Mouse (Mus musculus) splenic B cell, adult 2 months (primary cell): Measurements from ENCODE around the gene Garnl3.

ENCODE experiments used
- DNase-seq: peaks from one replicate; pipeline ENCODE4 v3.0.0-alpha.2; 2011; ENCODE audit warnings: low read depth, low spot score
- H3K27me3 ChIP-seq: 2 replicates; pipeline ENCODE4 v1.6.1; 2012; ENCODE audit warnings: mild to moderate bottlenecking, low read length, moderate library complexity, mixed read lengths; ENCODE audit not compliant: control insufficient read depth, poor library complexity, insufficient read depth, severe bottlenecking
- H3K36me3 ChIP-seq: 2 replicates; pipeline ENCODE4 v1.6.1; 2012; ENCODE audit warnings: mild to moderate bottlenecking, low read length, moderate library complexity, mixed read lengths; ENCODE audit not compliant: control insufficient read depth, poor library complexity, insufficient read depth, severe bottlenecking

Garnl3 gene

GRCm38 (mm10) chr2:33131500-33132092, at the start of gene Garnl3:
Gene Garnl3, minus strand, starts transcription at chr2:33131654.
- H3K27me3 ChIP-seq = no peaks in the 10 kb centered on the region
- H3K36me3 ChIP-seq = no peaks in the 10 kb centered on the region
- peak; percentile 71 for DNase-seq

DNA sequence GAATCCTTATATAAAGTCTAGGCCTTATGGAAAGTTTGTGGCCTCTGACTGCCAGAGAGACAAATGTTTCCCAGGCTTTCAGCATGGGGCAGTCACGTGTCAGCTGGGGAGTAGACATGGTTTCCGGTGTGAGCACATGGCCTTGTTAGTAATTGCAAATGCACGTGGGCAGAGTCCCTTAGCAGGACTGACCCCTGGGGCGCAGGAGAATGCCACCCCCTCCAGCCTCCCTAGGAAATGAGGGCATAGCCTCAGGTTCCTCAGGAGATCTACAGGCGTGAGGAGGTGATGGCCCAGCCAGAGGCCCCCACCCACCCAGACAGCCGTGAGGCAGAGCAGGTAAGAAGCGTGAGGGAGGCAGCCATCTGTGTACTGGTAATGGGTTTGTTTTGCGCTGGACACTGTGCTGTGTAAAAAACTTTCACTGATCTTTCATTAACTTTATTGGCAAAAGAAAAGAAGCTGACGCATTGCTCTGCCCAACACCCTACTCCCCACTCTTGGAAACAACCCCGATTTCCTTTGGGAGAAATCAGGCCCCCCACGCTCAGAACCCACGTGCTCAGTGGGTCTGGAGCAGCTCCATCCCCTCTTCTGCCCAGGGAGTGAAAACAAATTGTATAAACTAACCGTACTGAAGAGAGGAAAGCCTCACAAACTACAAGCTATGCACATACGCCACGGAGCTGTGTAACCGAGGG, 48.6 kb upstream of the Garnl3 start:
- Histone ChIP-seq H3K36me3 (no peaks in the 10 kb centered on the region), H3K27me3 (no peaks in the 10 kb centered on the region)
- no peak for DNase-seq

- Histone ChIP-seq H3K36me3 (no peaks in the 10 kb centered on the region), H3K27me3 (no peaks in the 10 kb centered on the region)
- no peak for DNase-seq
Observed at GRCm38 (mm10) chr2:33179171-33179929, 47.9 kb upstream of the Garnl3 start.

GRCm38 (mm10) chr2:33178243-33178932, 46.9 kb upstream of the Garnl3 start:
- no peak for DNase-seq
- H3K27me3 ChIP-seq = no peaks in the 10 kb centered on the region
- no peaks in the 10 kb centered on the region for H3K36me3 ChIP-seq

DNA sequence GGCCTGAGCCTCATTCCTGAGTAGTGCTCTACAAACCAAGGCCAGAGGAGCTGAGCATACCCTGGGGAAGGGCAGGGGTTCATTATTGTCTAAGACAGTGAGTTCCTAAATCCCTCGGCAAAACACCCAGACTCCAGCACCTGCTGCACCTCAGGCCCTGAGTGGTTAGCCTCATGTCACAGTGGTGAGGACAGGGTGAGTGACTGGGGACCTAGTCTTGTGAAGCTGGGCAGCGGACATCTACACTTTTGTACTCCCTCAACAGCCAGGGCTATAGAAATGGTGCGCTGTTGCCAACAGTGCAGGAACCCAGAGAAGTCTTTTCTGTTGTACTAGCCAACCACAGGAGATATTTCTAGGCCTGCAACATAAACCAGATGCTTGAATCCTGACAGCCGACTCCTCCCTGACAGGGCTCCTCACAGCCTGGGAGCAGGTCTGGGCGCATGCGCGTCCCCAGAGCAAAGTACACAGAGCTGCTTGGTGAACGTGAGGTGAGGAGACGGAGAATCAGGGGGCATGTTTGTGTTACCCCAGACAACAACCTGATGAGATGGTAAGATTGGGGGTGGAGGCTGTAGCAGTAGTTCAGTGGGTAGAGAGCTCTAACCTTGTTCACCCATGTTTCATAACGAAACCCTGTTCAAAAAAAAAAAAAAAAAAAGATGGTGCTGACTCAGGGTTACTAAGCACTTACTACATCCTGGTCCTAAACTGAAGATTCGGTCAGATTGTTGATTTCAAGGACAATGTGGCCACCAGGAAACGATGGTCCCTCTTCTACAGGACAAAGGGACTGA, 46.2 kb upstream of the Garnl3 start:
- Histone ChIP-seq H3K36me3 (no peaks in the 10 kb centered on the region), H3K27me3 (no peaks in the 10 kb centered on the region)
- DNase-seq = no peak

DNA sequence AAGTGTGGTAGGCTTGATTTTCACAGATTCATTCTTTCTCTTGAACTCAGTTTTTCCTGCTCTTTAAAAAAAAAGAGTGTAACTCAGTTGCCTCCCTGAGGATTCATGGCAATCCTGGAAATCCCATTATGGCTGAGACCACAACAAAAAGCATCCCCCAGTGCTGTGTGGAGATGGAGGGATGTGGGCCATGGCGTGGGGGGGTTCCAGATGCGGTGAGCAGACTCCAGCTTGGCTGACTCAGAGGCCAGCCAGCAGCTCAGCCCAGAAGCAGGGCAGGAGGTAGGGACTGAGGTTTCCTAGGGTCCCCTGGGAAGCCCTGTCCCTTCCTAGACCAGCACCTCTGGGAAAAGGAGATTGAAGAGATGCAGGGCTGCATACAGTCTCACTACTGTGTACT, 45.5 kb upstream of the Garnl3 start:
- Histone ChIP-seq H3K27me3 (no peaks in the 10 kb centered on the region), H3K36me3 (no peaks in the 10 kb centered on the region; the same call in 1 of the 2 replicates)
- DNase-seq = no peak

GRCm38 (mm10) chr2:33176516-33176915, 45.1 kb upstream of the Garnl3 start:
- Histone ChIP-seq H3K36me3 (no peaks in the 10 kb centered on the region; the same call in 1 of the 2 replicates), H3K27me3 (no peaks in the 10 kb centered on the region)
- peak; percentile 15 for DNase-seq

GRCm38 (mm10) chr2:33173686-33174085, 42.2 kb upstream of the Garnl3 start:
- H3K27me3 ChIP-seq = no peaks in the 10 kb centered on the region
- H3K36me3 ChIP-seq = no peaks in the 10 kb centered on the region; the same call in 1 of the 2 replicates
- no peak for DNase-seq

DNA sequence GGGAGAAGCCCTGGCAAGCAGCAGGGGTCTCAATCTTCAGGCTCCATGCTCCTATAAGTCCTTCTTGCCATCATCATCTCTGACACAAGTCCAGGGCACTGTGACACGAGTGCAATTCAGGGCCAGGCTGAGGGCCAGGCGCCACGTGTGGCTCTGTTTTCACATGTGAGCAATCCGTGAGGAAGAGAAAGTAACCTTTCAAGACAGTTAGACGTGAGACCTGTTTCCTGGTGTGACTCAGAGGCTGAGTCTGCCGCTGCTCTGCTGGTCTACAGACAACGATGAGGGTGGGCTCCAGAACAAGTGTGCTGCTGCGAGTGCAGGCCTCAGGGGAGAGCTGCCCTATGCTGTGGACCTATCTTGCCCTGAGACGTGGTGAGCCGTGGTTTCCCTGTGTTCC, 41.7 kb upstream of the Garnl3 start:
- Histone ChIP-seq H3K36me3 (no peaks in the 10 kb centered on the region; the same call in 1 of the 2 replicates), H3K27me3 (no peaks in the 10 kb centered on the region)
- DNase-seq = no peak

DNA sequence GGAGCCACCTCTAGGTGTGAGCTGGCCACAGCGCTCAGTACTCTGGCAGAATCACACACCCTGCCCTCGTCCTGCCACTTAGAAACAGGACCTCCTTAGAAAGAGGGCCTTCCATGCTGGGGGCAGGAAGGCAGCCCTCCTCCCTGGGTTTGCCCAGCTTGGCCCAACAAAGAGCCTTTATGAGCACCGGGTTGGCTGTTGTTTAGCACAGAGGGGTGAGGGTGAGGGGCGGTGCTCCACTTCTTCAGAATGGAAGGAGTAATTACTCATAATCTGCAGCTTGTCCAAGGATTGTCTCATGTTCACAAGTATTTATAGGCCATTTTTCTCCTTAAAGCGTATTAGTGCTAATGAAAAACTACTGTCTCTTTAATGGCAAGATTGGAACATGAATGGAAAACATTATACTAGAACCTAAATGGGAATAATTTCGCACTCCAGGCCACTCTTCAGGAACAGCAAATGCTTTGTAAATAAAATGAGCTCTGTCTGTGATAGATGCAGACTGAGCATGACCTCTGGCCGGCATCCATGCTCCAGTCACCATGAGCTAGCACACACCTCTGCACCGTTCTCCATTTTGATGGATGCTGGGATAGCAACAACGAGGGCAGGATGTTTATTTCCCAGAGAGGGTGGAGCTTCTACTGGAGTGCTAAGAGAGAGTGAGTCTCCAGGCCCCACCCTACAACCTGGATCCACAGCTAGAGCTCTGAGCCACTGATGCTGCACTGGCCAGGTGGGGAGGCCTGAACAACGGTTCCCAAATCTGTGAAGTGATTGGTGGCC, 39.5 kb upstream of the Garnl3 start:
- DNase-seq = no peak
- H3K27me3 ChIP-seq = no peaks in the 10 kb centered on the region

DNA sequence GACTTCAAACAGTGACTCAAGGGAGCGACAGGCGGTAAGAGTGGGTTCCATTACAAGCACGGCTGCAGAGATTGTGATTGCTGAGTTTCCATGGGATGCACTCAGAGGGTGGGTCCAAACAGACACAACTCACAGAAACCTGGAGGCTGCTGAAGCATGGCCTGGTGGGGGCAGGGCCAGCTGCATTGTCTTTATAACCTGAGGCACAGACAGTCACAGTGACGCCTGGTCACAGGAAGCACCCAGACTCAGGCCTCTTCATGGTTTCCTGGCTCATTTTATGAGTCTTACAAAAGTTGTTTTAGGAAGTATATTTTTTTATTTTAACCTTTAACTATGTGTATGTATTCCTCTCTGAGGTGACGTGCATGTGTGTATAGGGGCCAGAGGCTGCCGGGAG, 38.0 kb upstream of the Garnl3 start:
- Histone ChIP-seq H3K27me3 (no peaks in the 10 kb centered on the region), H3K36me3 (no peaks in the 10 kb centered on the region; the same call in 1 of the 2 replicates)
- DNase-seq = no peak

More for the DNA sequence above, 39.5 kb upstream of the Garnl3 start:
- H3K36me3 ChIP-seq = no peaks in the 10 kb centered on the region; the same call in 1 of the 2 replicates

- H3K27me3 ChIP-seq = no peaks in the 10 kb centered on the region
- no peak for DNase-seq
- no peaks in the 10 kb centered on the region; the same call in 1 of the 2 replicates for H3K36me3 ChIP-seq
Observed at GRCm38 (mm10) chr2:33167060-33167459, 35.6 kb upstream of the Garnl3 start.

DNA sequence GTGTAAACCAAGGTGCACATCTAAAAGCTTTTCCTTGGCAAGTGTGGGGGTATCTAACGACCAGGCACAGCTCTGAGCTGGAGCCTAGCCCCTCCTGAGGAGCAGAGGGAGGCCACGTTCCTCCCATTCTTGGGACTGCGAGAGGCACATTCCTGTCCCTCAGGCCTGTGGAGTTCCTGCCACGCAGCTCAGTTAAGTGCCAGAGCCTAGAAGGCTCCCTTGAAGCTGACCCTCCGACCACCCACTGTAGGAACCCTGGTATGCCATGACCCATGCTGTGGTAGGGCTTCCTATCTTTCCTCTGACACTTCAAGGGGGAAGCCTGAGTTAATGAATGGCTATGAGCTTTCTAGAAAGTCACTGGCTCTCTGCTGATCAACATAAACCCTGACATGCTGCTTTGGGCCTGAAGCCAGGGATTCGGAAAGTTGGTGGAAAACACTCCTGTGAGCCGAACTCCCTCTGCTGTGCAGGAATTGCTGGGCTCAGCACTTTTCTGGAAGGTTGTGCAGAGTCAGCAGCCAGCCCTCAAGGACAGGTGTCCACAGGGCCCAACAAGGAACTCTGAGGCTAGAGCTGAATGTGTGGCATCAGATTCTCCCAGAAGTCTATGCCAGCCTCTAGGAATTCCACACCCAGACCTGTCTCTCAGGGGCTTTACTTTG, 34.4 kb upstream of the Garnl3 start:
- Histone ChIP-seq H3K27me3 (no peaks in the 10 kb centered on the region), H3K36me3 (no peaks in the 10 kb centered on the region)
- DNase-seq = no peak
